Mouse (Mus musculus): Measurements from ENCODE around the gene Slc35a1.

Slc35a1 gene

DNA sequence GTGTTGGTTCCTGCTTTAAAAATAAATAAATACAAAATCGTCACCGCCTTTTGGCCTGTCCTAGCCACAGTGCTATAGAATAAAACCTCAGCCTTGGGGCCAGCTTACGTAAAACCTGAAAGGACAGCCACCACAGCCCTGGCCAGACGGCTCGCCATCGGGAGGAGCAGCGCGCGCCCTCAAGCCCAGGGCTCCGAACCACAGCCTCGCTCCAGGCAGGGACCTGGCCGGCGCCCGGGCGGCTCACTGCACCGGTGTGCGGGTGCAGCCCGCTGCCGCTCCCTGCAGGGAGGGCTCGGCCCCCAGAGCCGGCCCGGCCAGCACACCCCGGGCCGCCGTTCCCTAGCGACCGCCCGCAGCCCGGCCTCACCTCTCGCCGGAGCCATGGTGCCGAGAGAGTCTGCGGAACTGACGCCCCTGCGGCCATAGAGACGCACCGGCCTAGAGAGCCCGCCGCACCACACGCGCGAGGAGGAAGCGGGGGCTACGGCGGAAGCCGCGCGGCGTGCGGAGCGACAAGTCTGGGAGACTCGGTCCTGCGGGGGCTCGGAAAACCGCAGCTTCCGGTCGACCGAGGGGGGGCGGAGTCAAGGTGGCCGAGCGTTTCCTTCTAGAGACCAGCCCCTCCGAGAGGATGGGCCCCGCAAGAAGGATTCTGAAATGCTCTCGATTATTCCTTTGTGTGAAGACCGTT is at the start of gene Slc35a1:
Slc35a1 (minus strand) TSS at position 565 of the 694 bp plus-strand sequence.
- 1% methylated on average over 65 of the region's 65 CpGs for WGBS

DNA sequence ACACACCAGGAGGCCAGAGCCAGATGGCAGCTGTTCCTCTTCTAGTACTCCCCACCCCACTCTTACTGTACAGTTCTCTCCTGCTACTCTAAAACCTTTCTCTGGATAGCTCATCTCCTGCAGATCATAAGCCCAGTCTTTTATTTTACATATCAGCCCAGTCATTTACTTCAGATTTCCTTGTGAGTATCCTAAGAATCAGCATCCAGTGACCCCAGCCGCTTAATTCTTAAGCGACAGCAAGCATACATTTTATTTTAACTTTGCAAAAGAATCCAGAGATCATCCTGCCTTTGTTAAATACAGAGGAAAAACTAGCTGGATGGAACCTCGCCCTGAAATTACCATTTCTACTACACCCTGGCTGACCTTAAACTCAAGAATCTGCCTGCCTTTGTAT is 47.2 kb upstream of the Slc35a1 start:
- WGBS: 76% methylated on average over 3 of the region's 3 CpGs

DNA sequence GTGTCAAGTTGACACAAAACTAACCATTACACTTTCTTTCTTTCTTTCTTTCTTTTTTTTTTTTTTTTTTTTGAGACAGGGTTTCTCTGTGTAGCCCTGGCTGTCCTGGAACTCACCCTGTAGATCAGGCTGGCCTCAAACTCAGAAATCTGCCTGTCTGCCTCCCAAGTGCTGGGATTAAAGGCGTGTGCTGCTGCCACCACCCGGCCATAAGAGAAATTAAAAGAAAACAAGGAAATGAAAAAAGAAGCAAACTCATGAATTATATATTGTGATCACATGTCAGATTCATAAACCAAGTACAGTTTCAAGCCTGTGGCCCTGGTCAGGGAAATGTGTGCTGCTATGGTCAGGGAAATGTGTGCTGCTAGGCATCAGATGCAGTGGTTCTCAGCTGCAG is 46.2 kb upstream of the Slc35a1 start:
- 36% methylated on average over 2 of the region's 2 CpGs for WGBS

DNA sequence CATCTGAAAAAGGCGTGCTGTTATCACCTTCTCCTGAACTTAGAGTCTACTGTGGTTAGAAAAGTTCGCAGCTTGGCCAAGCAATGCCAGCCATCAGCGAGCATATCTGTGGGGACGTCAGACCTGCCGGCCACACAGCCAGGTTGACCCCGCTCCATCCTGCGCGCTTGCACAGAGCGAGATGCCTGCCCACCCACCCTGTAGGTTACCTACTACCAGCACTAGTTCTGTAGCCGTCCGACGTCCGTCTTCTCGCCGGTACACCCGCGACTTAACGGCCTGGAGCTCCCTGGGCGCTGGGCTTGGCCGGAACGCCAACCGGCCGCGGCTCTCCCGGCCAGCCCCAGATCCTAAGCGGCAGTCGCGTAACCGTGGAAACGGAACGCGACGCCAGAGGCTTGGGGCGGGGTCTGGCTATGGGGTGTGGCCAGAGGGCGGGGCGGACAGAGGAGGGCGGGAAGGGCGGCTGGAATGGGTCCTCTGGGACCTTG is 42.7 kb upstream of the Slc35a1 start, which contains the start of gene Cfap206:
Cfap206 (minus strand) TSS at position 356 of the 491 bp plus-strand sequence.
- WGBS: under 1% methylated on average over 38 of the region's 38 CpGs

DNA sequence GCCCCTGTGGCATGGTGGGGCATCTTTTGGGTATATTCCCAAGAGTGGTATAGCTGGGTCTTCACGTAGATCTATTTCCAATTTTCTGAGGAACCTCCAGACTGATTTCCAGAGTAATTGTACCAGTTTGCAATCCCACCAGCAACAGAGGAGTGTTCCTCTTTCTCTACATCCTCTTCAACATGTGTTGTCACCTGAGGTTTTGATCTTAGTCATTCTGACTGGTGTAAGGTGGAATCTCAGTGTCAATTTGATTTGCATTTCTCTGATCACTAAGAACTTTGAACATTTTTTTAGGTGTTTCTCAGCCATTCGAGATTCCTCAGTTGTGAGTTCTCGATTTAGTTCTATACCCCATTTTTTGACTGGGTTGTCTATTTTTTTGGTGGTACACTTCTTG is 38.5 kb upstream of the Slc35a1 start:
- 95% methylated on average over 3 of the region's 3 CpGs for WGBS

DNA sequence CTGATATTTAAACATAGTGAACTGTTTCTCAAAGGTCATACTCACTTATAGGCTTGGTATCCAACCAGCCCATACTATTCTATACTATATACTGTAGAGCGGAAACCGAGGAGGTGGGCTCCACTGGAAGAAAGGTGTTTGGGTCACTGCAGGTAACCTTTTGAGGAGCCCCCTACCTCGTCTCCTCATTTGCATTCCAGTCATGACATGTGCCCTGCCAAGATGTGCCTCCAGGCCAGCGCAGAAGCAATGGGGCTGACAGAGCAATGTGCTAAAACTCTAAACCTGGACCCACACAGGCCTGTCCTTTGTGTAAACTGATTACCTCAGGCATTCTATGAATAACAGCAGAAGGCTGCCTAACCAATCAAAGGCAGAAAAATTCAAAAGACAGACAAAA is 37.1 kb upstream of the Slc35a1 start:
- WGBS: 67% methylated on average over 4 of the region's 4 CpGs

DNA sequence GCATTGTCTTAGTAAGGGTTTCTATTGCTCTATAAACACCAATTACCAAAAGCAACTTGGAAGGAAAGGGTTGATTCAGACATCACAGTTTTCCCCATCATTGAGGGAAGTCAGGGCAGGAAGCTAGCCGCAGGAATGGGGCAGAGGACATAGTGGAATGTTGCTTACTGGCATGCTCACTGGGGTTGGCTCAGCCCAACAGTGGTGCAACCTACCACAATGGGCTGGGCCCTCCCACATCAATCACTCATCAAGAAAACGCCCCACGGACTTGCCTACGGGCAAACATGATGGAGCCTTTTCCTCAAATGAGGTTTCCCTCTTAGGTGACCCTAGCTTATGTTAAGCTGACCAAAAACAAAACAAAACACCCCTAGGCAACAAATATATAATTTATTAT is 35.9 kb upstream of the Slc35a1 start:
- WGBS: 69% methylated on average over 4 of the region's 4 CpGs

DNA sequence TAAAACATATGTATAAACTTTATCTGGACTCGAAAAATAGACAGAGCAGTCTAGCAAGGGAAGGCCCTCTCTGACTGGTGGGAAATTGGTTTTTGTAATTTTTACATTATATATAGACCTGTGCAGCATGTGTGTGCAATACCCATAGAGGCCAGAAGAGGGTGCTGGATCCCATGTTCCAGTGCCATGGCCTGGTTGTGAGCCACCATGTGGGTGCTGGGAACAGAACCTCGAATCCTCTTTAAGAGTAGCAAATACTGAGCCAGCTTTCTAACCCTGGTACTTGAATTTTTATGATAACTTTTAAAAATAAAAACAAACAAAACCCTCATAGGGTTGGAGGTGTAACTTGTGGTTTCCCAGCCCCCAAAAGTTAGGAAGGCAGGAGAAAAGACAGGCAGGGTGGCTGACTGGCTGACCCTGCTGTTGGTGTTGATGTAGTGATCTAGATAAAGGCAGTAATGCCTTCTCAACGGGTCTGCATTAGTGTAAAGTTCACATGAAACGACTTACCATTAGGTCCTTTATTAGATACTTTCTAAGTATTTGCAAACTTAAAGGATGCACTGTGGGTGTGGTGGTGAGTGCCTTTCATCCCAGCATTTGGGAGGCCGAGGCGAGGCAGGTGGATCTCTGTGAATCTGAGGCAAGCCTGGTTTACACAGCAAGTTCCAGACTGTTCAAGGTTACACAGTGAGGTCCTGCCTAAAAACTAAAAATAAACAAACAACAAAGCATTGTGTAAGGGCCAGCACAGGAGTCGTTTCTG is 33.1 kb upstream of the Slc35a1 start:
- 88% methylated on average over 7 of the region's 7 CpGs for WGBS

DNA sequence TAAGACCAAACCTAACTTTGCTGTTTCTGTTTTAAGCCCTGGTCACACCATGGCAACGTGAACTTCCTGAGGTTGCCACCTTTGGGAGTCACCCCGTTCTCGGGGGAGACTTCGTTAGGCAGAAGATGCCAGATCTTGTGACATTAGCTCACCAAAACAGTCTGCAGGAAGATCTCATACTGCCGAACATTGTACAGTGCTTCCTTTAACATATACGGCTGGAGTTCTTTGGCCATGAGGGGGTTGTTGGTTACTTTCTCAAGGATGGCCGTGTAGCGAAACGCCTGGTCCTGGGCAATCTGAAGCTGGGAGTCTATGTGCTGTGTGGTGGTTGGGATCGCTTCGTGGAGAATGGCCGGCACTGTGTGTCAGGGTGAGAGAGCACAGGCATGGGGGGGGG is 32.2 kb upstream of the Slc35a1 start:
- 97% methylated on average over 12 of the region's 12 CpGs for WGBS

DNA sequence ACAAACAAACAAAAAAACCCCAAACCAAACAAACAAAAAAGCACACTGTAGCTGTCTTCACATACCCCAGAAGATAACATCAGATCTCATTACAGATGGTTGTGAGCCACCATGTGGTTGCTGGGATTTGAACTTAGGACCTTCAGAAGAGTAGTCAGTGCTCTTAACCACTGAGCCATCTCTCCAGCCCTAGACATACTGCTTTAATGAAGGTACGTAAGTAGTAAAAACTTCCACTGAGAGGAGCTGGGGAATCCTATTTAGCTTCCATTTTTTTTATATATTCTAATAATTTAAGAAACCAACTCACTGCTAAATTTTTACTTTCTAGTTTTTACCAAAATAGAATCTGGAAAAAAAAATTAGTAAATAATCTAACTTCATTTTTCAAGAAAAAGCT is 27.8 kb upstream of the Slc35a1 start:
- 93% methylated on average over 1 of the region's 1 CpGs for WGBS

DNA sequence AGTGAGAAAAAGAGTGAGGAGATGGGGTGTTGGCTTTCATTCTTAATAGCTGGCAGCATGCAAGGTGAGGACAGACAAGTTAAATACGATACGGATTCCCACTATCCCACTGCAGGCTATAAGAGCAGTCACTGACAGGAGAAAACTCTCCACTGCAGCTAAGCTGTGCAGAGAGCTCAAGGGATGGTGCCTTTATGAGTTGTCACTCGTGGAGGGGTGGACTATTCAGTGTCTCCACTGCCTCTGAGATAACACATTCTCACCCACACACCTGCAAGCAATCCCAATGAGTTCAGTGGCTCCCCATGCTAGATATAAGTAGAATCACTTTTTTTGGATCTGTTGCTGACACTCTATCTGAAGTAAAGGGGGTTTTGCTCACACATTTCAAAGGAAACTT is 20.9 kb upstream of the Slc35a1 start:
- 49% methylated on average over 3 of the region's 3 CpGs for WGBS

DNA sequence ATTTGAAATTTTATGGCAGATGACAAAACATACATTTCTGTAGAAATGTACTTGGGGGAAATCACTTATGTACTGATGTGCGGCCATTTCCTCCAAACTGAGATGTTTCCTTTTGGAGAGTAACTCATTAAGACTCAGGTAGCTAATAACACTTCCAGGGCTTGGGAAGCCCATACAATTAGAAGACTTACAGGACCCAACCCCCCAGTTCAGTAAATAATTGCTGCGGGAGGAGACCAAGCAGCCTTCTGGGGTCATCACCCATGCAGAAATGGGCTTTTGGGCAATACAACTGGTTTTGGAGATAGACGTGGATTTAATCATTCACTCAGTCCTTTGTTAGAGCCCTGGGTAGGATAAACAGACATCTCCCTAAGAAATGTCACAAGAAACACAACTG is 20.0 kb upstream of the Slc35a1 start:
- WGBS: 86% methylated on average over 3 of the region's 3 CpGs

DNA sequence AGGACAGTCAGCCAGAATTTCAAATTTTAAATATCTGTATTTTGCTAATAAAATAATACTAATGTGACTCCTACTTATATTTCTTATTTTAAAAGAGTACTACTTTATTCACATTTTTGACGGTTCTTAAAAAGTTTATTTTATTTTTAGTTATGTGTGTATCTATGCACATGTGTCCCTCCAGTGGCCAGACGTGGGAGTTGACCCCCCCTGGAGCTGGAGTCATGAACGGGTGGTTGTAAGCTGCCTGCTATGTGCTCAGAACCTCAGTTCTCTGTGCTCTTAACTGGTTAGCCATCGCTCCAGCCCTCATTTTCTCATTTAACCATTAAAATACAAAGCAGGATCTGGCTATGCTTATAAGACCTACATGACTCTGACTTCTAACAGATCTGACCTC is 15.8 kb upstream of the Slc35a1 start:
- WGBS: 63% methylated on average over 4 of the region's 4 CpGs

DNA sequence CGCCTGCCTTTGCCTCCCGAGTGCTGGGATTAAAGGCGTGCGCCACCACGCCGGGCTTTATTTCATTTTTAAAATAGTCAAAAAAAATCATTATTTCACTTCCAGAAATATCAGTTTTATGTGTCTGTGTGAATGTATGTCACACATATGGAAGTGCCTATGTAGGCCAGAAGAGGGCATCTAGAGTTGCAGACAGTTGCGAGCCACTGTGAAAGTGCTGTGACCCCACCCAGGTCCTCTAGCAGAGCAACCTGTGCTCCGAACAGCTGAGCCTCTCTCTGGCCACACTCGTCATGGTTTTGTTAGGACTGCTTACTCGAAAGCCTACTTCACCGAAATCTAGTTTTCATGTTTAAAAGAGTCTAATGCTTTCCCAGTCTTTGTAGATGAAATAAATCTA is 15.0 kb upstream of the Slc35a1 start:
- 98% methylated on average over 11 of the region's 11 CpGs for WGBS

DNA sequence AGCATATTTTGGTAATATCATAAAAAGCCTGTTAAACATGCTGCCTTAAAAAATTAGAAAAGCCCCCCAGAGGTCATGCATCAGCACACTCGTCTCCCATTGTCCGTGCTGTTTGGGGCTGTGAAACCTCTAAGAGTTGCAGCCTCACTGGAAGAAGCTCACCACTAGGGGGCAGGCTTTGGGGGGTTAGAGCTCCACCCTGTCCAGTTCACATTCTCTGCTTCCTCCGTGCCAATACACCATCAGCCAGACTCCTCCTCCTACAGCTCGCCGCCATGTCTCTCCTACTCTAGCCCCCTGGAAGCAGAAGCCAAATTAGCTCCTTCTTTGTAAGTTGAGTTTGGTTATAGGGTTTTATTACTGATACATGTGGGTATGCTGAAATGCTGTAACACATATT is 14.3 kb upstream of the Slc35a1 start:
- 43% methylated on average over 5 of the region's 5 CpGs for WGBS

DNA sequence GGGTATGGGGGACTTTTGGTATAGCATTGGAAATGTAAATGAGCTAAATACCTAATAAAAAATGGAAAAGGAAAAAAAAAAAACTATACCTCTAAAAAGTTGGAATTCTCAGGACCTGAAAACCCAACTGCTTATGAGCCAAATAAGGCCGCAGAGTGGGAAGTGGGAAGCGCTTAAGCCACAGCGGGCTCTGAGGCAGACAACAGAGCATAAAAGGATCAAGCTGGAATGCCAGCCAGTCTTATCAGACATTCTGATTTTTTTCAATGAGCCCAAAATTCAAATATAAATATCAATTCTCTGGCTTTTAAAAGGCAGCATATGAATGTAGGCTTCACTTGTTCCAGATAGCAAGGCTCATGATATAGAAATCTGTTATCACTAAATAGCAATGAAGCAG is 783 bp upstream of the Slc35a1 start:
- 42% methylated on average over 3 of the region's 3 CpGs for WGBS

DNA sequence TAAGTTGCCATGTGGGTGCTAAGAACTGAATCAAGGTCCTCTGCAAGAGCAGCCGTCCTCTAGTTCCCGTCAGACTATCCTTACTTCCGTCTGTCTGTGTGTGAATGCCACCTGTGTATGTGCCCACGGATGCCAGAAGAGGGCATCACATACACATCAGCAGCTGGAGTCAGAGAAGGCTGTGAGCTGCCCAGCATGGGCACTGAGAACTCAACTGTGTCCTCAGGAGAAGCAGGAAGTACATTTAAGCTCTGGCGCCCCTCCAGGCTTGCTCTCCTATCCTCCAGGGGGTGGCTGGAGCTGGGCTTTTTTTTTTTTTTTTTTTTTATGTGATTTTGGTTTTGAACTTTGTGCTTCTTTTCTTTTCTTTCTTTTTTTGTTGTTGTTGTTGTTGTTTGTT is 6.7 kb downstream of the Slc35a1 start:
- WGBS: 83% methylated on average over 5 of the region's 5 CpGs

DNA sequence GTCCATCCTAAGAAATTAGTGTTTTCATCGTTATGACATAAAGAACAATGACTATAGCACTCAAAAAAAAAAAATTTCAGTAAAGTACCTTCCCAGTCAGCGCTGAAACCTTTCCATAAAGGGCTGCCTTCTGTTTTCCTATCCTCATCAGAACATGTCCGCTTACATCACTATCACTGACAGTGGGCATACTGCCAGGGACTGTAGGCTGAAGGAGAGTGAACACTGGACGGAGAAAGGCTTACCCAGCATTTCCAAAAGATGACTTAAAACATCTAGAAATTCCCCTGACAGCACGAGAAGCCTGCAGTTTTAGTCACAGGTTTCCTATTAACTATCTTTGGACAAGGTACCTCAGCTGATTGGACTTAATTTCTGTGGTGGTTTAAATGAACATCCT is 13.5 kb downstream of the Slc35a1 start:
- 71% methylated on average over 5 of the region's 5 CpGs for WGBS

DNA sequence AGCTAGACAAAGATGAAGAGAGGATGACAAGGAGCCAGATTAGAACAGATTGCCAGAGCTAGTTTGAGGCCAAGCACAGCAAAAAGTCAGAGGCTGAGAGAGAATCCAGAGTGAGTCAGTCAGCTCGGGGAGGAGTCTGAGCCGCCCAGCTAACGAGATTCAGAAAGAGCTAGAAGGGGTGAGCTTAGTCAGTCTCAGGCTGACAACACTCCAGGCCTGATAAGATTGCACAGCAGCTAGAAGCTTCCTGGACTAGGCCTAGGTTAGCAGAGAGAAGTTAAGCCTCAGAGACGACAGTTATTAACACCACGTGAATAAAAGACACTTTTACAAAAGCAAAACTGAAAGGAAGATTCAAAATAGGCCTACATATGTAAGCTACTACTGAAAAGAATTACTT is 19.3 kb downstream of the Slc35a1 start:
- WGBS: 82% methylated on average over 5 of the region's 5 CpGs

DNA sequence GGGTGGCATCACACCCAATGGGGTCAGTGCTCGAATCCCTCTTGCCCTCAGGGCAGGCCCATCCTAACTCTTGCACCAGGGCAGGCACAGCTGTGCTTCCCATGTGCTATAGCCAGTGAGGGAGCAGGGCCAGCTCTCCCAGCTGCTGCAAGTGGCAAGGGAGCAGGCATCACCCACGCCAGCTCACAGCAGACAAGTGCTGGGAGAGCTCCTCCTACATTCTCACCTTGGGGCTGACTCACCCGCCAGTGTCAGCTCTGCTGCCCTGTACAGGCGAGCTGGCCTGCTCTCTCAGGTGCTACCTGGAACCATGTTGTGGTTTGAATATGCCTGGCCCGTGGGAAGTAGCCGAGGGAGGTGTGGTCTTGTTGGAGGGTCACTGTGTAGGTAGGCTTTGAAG is 25.3 kb downstream of the Slc35a1 start:
- 60% methylated on average over 6 of the region's 6 CpGs for whole genome bisulfite sequencing

DNA sequence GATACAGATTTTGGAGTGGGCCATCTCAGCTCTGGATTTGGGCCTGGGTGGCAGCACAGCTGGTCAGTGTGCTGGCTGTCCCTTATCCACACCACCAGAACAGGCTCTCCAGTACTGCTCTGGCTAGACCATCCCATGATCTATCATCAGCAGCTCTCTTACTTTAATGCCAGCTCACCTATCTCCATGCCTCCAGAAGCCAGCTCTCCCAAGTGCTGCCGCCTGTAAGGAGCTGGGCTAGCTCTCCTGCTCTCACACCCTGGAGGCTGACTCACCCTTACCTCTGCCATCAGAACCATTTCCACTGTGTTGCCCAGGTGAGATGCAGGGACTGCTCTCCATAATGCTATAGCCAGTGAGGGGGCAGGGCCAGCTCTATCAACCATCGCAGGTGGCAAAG is 25.7 kb downstream of the Slc35a1 start:
- WGBS: 79% methylated on average over 2 of the region's 2 CpGs

DNA sequence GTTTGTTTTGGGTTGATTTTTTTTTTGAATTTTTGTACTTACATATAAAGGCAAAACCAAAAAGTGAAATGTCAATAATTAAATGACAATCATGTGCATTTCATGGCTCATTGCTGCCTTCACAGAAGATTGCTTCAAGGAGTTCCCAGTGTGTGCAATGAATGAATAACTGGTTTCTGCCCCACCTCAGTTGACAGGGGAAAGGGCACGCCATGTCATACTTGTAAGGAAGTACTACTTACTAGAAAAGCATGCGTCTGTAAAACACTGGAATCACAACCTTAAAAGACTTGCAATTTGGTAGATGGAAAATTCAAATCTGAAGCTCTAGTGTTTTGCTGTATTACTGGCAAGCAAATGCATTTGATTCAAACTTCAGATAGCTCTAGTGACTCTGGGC is 28.2 kb downstream of the Slc35a1 start:
- 84% methylated on average over 2 of the region's 2 CpGs for WGBS

DNA sequence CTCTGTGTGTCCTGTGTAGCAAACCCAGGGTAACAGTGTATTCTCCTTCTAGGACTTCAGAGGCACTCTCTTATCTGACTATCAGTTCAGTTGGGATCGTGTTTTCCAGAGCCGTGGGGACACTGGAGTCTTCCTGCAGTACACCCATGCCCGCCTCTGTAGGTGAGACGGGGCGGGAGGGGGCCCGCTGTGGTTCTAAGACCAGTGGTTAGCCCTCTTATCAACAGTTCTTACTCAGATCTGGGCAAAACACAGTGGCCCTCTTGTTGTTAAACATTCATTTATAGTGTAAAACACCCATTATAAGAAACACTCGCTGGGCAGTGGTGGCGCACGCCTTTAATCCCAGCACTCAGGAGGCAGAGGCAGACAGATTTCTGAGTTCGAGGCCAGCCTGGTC is 31.1 kb downstream of the Slc35a1 start:
- WGBS: 96% methylated on average over 10 of the region's 10 CpGs
